Mouse (Mus musculus) olfactory bulb, adult 2 months (tissue): ENCODE data around the gene Nsun2.

Experiments
- CTCF ChIP-seq: fragments of 200-500 bp; IDR thresholded peaks from 2 replicates; pipeline ENCODE4 v1.5.1; 2012; ENCODE audit warnings: low read depth, mild to moderate bottlenecking, low read length, moderate library complexity; ENCODE audit not compliant: insufficient read depth
- POLR2A ChIP-seq: fragments of 200-500 bp; IDR thresholded peaks from 2 replicates; pipeline ENCODE4 v1.6.1; 2012; ENCODE audit warnings: mild to moderate bottlenecking, low read depth, low read length, moderate library complexity; ENCODE audit not compliant: insufficient read depth

GRCm38 (mm10) chr13:69645694-69646423, 112.3 kb downstream of the Nsun2 start:
- TF ChIP-seq CTCF (no peak), POLR2A (no peak)
